Mouse (Mus musculus) thymus, adult 2 months (tissue): ENCODE data around the gene Gm20388. TPM values are rescaled to one million over a fixed set of nuclear protein-coding genes. Genes with fewer than 3 reads are reported as not detected.

Experiments used
- DNase-seq: peaks from one replicate; pipeline ENCODE4 v3.0.0; 2021
- H3K27ac ChIP-seq: fragments of 200-500 bp; 2 replicates; pipeline ENCODE4 v1.5.1; 2012; ENCODE audit warnings: low read length, control low read depth; ENCODE audit not compliant: control insufficient read depth, insufficient read depth
- H3K27me3 ChIP-seq: fragments of 200-500 bp; 2 replicates; pipeline ENCODE4 v1.6.1; 2012; ENCODE audit warnings: mild to moderate bottlenecking, low read length, moderate library complexity, mixed read lengths; ENCODE audit not compliant: control insufficient read depth, insufficient read depth
- H3K36me3 ChIP-seq: fragments of 200-500 bp; 2 replicates; pipeline ENCODE4 v1.6.1; 2012; ENCODE audit warnings: mild to moderate bottlenecking, low read length, moderate library complexity; ENCODE audit not compliant: control insufficient read depth, insufficient read depth
- H3K4me1 ChIP-seq: fragments of 200-500 bp; replicated peaks from 2 replicates; pipeline ENCODE4 v1.6.1; 2012; ENCODE audit warnings: low read length; ENCODE audit not compliant: control insufficient read depth, insufficient read depth
- H3K4me3 ChIP-seq: fragments of 200-500 bp; 2 replicates; pipeline ENCODE4 v1.5.1; 2012; ENCODE audit warnings: mild to moderate bottlenecking, low read length, control low read depth, moderate library complexity; ENCODE audit not compliant: control insufficient read depth, insufficient read depth
- CTCF ChIP-seq: fragments of 200-500 bp; IDR thresholded peaks from 2 replicates; pipeline ENCODE4 v1.5.1; 2012; ENCODE audit warnings: mild to moderate bottlenecking, control low read depth, low read length, moderate library complexity, borderline replicate concordance; ENCODE audit not compliant: control insufficient read depth, poor library complexity, insufficient read depth; ENCODE audit errors: extremely low read depth
- POLR2A ChIP-seq: fragments of 200-500 bp; IDR thresholded peaks from 2 replicates; pipeline ENCODE4 v1.6.1; 2012; ENCODE audit warnings: mild to moderate bottlenecking, low read length, control low read depth, moderate library complexity; ENCODE audit not compliant: control insufficient read depth, poor library complexity, insufficient read depth; ENCODE audit errors: extremely low read depth
- WGBS: fragments of 180-500 bp; shearing (Covaris S2); methylation state at CpG from one replicate; pipeline ENCODE4 v1.1.7; 2018; 5-methylcytosine and 5-hydroxymethylcytosine counted together
- polyA plus RNA-seq: library from polyadenylated mRNA; depleted of rRNA; stranded (reverse); fragments of >200 nt; gene quantifications from 2 replicates; pipeline ENCODE4 v1.2.3, GENCODE M21; 2012

Gm20388 gene
- polyA plus RNA-seq, 1 experiment, result 103 TPM

DNA sequence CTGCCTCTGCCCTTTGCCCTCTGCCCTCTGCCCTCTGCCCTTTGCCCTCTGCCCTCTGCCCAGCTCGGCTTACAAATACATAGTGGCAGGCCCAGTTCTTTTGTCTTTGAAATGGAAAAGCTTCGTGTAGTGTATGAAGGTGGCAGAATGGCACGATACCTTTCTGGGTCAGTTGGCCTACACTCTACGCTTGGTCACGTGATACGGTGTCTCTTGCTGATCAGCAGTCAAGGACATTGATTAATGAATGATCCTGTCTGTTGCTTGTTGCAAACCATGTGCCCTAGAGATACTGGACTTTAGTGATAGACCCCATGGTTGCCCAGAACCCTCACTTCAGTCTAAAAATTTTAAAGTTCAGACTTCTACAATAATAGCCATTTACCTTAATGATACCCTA is 4400.5 kb downstream of the Gm20388 start:
- no peak for DNase-seq
- H3K27ac ChIP-seq, result no peak overlapping the region
- no peaks in the 10 kb centered on the region for H3K36me3 ChIP-seq
- WGBS, result 97% methylated on average over 6 of the region's 6 CpGs
- no peaks in the 10 kb centered on the region for H3K27me3 ChIP-seq
- H3K4me1 ChIP-seq, result peaks cover 61% of the 10 kb centered on the region
- no peak for TF ChIP-seq CTCF
- no peak for TF ChIP-seq POLR2A
- no peak overlapping the region for H3K4me3 ChIP-seq

- DNase-seq, result no peak
- TF ChIP-seq CTCF (no peak), POLR2A (no peak)
- no peaks in the 10 kb centered on the region for H3K27me3 ChIP-seq
- no peaks in the 10 kb centered on the region for H3K36me3 ChIP-seq
- peaks cover 61% of the 10 kb centered on the region for H3K4me1 ChIP-seq
- no peak overlapping the region for H3K27ac ChIP-seq
- 94% methylated on average over 17 of the region's 17 CpGs for WGBS
- no peak overlapping the region for H3K4me3 ChIP-seq
Observed at GRCm38 (mm10) chr8:124311723-124312122, 4401.1 kb downstream of the Gm20388 start.

- no peak for DNase-seq
- H3K4me3 ChIP-seq, result no peak overlapping the region
- WGBS, result 83% methylated on average over 10 of the region's 10 CpGs
- no peak for TF ChIP-seq POLR2A
- no peak for TF ChIP-seq CTCF
- H3K4me1 ChIP-seq, result peaks cover 61% of the 10 kb centered on the region
- H3K36me3 ChIP-seq, result no peaks in the 10 kb centered on the region
- no peak overlapping the region for H3K27ac ChIP-seq
- no peaks in the 10 kb centered on the region for H3K27me3 ChIP-seq
Observed at GRCm38 (mm10) chr8:124312228-124312627, 4401.6 kb downstream of the Gm20388 start.

- Histone ChIP-seq H3K27ac (peak overlapping the region; percentile 86), H3K4me1 (peaks cover 69% of the 10 kb centered on the region), H3K4me3 (no peak overlapping the region), H3K36me3 (no peaks in the 10 kb centered on the region), H3K27me3 (no peaks in the 10 kb centered on the region)
- no peak for DNase-seq
- WGBS, result 74% methylated on average over 10 of the region's 10 CpGs
- TF ChIP-seq POLR2A (no peak), CTCF (no peak)
Observed at GRCm38 (mm10) chr8:124314803-124315202, 4404.2 kb downstream of the Gm20388 start.

DNA sequence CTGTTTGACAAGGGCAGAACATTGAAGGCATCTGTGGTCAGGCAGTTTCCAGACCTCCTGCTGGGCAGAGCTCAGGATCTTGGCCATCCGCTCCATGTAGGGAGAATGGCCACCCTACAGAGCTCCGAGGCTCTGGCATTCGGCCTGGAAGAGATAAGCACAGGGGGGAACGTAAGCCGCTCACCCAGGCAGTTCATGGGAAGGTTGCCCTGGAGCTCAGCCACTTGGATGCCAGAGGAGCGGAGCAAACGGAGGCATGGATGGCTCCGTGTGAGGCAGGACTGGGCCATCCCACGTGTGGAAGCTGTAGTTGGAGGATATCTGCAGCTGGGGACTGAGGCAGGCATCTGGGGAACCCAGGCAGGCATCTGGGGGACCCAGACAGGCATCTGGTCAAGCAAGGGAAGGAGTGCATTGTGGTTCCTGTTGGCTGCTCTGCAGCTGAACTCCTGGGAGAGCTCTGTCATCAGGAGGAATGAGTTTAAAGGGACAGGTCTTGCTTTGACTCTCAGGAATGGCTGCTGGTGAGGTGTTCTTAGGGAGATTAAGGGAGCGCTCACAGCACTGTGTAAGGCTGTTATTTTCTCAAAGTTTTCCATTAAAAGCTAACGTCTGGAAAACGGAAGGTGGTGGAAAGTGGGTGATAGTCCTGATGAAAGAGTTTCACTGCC is 4406.0 kb downstream of the Gm20388 start:
- no peak for TF ChIP-seq CTCF
- TF ChIP-seq POLR2A, result 0 out of 2 replicates have a peak, but pooled peaks have one; percentile 19
- Histone ChIP-seq H3K4me3 (no peak overlapping the region), H3K36me3 (no peaks in the 10 kb centered on the region), H3K27ac (peak overlapping the region; percentile 83), H3K27me3 (no peaks in the 10 kb centered on the region), H3K4me1 (peaks cover 84% of the 10 kb centered on the region)
- 66% methylated on average over 12 of the region's 12 CpGs for WGBS
- no peak for DNase-seq

- H3K27ac ChIP-seq, result peak overlapping the region; percentile 83
- no peak for DNase-seq
- 5% methylated on average over 8 of the region's 8 CpGs for WGBS
- peaks cover 80% of the 10 kb centered on the region for H3K4me1 ChIP-seq
- H3K4me3 ChIP-seq, result no peak overlapping the region
- TF ChIP-seq POLR2A (no peak), CTCF (no peak)
- no peaks in the 10 kb centered on the region for H3K27me3 ChIP-seq
- no peaks in the 10 kb centered on the region for H3K36me3 ChIP-seq
Observed at GRCm38 (mm10) chr8:124317191-124317682, 4406.6 kb downstream of the Gm20388 start.
